Mouse (Mus musculus): ENCODE results near the gene Atad2b. TPM values are rescaled to one million over a fixed set of nuclear protein-coding genes. Genes with fewer than 3 reads are reported as not detected.
"Not testable (repeated sequence)": the region's sequence is repeated elsewhere in the genome, so short reads cannot be mapped to it uniquely, and the experiment has no call there.

The Atad2b gene
- polyA plus RNA-seq, 1 experiment from 2014 or later = 20.4 TPM

DNA sequence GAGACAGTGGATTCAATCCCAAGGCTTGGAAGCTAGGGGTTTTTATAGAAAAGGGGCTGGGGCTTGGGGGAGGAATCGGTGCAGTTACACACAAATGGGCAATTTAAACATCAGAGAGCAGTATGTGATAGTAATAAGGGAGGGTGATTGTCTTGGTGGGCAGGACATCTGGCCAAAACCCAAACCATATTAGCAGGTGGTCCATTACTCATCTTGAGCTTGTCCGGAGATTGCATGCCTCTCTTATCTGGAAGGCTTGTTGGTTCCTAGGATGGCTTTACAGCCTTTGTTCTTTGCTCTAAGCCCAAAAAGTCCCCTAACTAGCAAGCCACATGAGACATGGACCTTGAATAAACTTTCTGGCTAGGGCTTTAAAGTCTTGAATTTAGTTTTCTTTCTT is 91.5 kb downstream of the Atad2b start:
- DNase-seq (ENCODE audit: low spot score, missing footprints) = not testable (repeated sequence)

DNA sequence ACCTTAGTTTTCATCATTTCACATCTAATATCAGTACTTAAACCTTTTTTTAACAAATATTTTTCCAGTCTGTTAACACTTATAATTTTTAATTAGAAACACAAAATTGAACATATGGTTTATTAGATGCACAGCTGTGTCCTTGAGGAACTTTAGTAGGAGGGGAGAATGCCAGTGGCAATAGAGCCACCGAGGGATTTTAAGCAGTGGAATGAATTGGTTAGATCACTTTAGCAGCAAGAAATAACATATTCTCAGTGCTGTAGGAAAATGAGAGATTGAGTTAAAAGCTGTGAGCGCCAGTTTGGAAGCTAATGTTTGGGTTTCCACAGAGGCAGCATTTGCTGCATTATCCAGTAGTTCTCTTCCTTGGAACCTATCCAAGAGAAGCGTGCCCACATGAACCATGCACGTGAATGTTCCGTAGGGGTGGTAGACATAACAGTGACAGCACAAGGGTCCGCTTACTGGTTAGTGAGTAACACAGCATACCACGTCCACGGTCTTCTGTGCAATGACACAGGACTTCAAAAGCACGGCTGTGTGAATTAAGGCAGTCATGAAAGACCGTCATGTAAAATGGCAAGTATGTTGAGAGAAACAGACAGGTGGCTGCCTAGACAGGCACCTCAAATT is 108.2 kb downstream of the Atad2b start:
- no peaks in the 10 kb centered on the region for H3K4me1 ChIP-seq (ENCODE audit: control insufficient read depth, insufficient read depth, low read length)
- H3K27me3 ChIP-seq (ENCODE audit: control insufficient read depth, insufficient read depth, low read length) = no peaks in the 10 kb centered on the region
- no peak overlapping the region for H3K27ac ChIP-seq (ENCODE audit: low read depth, low read length)
- WGBS = 97% methylated on average over 10 of the region's 10 CpGs
- H3K36me3 ChIP-seq (ENCODE audit: control insufficient read depth, insufficient read depth, low read length) = peaks cover 2% of the 10 kb centered on the region; the same call in 1 of the 2 replicates
- H3K9me3 ChIP-seq (ENCODE audit: control insufficient read depth, low read length) = no peaks in the 10 kb centered on the region
- no peak overlapping the region for H3K9ac ChIP-seq (ENCODE audit: low read length)
- DNase-seq (ENCODE audit: low spot score, missing footprints) (no peak), ATAC-seq (ENCODE audit: low FRiP score) (no peak)
- H3K4me2 ChIP-seq = no peak overlapping the region
- H3K4me3 ChIP-seq (ENCODE audit: low read depth, low read length) = no peak overlapping the region

More for the DNA sequence above, 91.5 kb downstream of the Atad2b start:
- H3K9me3 ChIP-seq (ENCODE audit: control insufficient read depth, low read length); H3K4me2 ChIP-seq; H3K27ac ChIP-seq (ENCODE audit: low read depth, low read length); H3K4me1 ChIP-seq (ENCODE audit: control insufficient read depth, insufficient read depth, low read length); H3K36me3 ChIP-seq (ENCODE audit: control insufficient read depth, insufficient read depth, low read length); ATAC-seq (ENCODE audit: low FRiP score); H3K9ac ChIP-seq (ENCODE audit: low read length); H3K27me3 ChIP-seq (ENCODE audit: control insufficient read depth, insufficient read depth, low read length); H3K4me3 ChIP-seq (ENCODE audit: low read depth, low read length): not testable (repeated sequence)
- WGBS = 88% methylated on average over 2 of the region's 2 CpGs

- H3K27ac ChIP-seq (ENCODE audit: low read depth, low read length) = no peak overlapping the region
- H3K4me1 ChIP-seq (ENCODE audit: control insufficient read depth, insufficient read depth, low read length) = no peaks in the 10 kb centered on the region
- peaks cover 7% of the 10 kb centered on the region; the same call in 1 of the 2 replicates for H3K36me3 ChIP-seq (ENCODE audit: control insufficient read depth, insufficient read depth, low read length)
- ATAC-seq (ENCODE audit: low FRiP score) = no peak
- no peaks in the 10 kb centered on the region for H3K27me3 ChIP-seq (ENCODE audit: control insufficient read depth, insufficient read depth, low read length)
- no peak overlapping the region for H3K4me2 ChIP-seq
- 82% methylated on average over 5 of the region's 5 CpGs for WGBS
- H3K9me3 ChIP-seq (ENCODE audit: control insufficient read depth, low read length) = no peaks in the 10 kb centered on the region
- no peak overlapping the region for H3K4me3 ChIP-seq (ENCODE audit: low read depth, low read length)
- H3K9ac ChIP-seq (ENCODE audit: low read length) = no peak overlapping the region
- no peak for DNase-seq (ENCODE audit: low spot score, missing footprints)
Measured at GRCm38 (mm10) chr12:5029035-5029434, 111.9 kb downstream of the Atad2b start.

DNA sequence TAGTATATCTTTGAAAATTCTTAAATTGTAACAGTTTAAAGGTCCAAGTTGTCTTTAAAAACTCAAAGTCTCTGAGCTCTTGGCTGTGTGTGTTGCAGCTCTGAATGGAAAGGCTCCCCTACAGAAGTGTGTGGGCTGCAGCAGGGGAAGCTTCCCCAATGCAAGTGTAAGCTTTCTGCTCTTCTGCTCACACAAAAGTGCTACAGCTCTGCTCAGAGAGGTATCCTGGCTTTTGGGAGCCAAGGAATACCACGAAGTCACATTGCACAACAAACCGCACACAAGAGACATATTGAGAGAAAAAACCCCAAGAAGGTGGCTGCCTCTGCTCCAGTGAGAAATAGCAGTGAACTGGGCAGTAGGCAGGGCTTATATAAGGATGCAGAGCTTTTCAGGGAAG is 120.9 kb downstream of the Atad2b start:
- Histone ChIP-seq H3K36me3 (ENCODE audit: control insufficient read depth, insufficient read depth, low read length) (peaks cover 2% of the 10 kb centered on the region; the same call in 1 of the 2 replicates), H3K4me2 (no peak overlapping the region), H3K27ac (ENCODE audit: low read depth, low read length) (no peak overlapping the region), H3K9ac (ENCODE audit: low read length) (no peak overlapping the region), H3K9me3 (ENCODE audit: control insufficient read depth, low read length) (no peaks in the 10 kb centered on the region), H3K4me1 (ENCODE audit: control insufficient read depth, insufficient read depth, low read length) (no peaks in the 10 kb centered on the region), H3K4me3 (ENCODE audit: low read depth, low read length) (no peak overlapping the region), H3K27me3 (ENCODE audit: control insufficient read depth, insufficient read depth, low read length) (no peaks in the 10 kb centered on the region)
- WGBS = 89% methylated on average over 2 of the region's 2 CpGs
- ATAC-seq (ENCODE audit: low FRiP score) = no peak
- no peak for DNase-seq (ENCODE audit: low spot score, missing footprints)

- H3K27ac ChIP-seq (ENCODE audit: low read depth, low read length) = no peak overlapping the region
- H3K9ac ChIP-seq (ENCODE audit: low read length) = no peak overlapping the region
- no peak overlapping the region for H3K4me2 ChIP-seq
- no peaks in the 10 kb centered on the region for H3K4me1 ChIP-seq (ENCODE audit: control insufficient read depth, insufficient read depth, low read length)
- no peak overlapping the region for H3K4me3 ChIP-seq (ENCODE audit: low read depth, low read length)
- ATAC-seq (ENCODE audit: low FRiP score) (no peak), DNase-seq (ENCODE audit: low spot score, missing footprints) (peak; percentile 31)
- no peaks in the 10 kb centered on the region for H3K27me3 ChIP-seq (ENCODE audit: control insufficient read depth, insufficient read depth, low read length)
- H3K36me3 ChIP-seq (ENCODE audit: control insufficient read depth, insufficient read depth, low read length) = no peaks in the 10 kb centered on the region
- 89% methylated on average over 15 of the region's 15 CpGs for WGBS
- no peaks in the 10 kb centered on the region for H3K9me3 ChIP-seq (ENCODE audit: control insufficient read depth, low read length)
Measured at GRCm38 (mm10) chr12:5044141-5044540, 127.0 kb downstream of the Atad2b start.

DNA sequence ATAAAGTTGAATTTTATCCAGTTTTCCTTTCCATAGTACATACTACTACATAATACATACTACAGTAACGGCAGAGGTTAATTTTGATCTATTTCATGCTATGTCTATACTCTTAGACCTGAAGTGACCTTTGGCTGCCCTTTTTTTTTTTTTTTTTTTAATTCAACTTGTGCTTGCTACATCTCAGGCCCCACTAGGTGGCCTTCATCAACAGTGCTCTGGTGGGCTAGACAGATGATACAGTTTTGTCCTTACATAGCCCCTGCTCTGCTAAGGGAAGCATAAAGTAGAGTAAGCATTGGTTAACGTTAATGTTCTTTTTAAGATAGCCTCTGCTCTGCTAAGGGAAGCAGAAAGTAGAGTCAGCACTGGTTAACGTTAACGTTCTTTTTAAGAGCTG is 131.0 kb downstream of the Atad2b start:
- no peaks in the 10 kb centered on the region for H3K4me1 ChIP-seq (ENCODE audit: control insufficient read depth, insufficient read depth, low read length)
- H3K36me3 ChIP-seq (ENCODE audit: control insufficient read depth, insufficient read depth, low read length) = no peaks in the 10 kb centered on the region
- ATAC-seq (ENCODE audit: low FRiP score) (no peak), DNase-seq (ENCODE audit: low spot score, missing footprints) (no peak)
- no peak overlapping the region for H3K27ac ChIP-seq (ENCODE audit: low read depth, low read length)
- H3K4me2 ChIP-seq = no peak overlapping the region
- no peaks in the 10 kb centered on the region for H3K27me3 ChIP-seq (ENCODE audit: control insufficient read depth, insufficient read depth, low read length)
- no peak overlapping the region for H3K9ac ChIP-seq (ENCODE audit: low read length)
- H3K9me3 ChIP-seq (ENCODE audit: control insufficient read depth, low read length) = peaks cover 12% of the 10 kb centered on the region
- H3K4me3 ChIP-seq (ENCODE audit: low read depth, low read length) = no peak overlapping the region
- 97% methylated on average over 4 of the region's 4 CpGs for WGBS

- Histone ChIP-seq H3K9ac (ENCODE audit: low read length) (no peak overlapping the region), H3K27ac (ENCODE audit: low read depth, low read length) (no peak overlapping the region), H3K9me3 (ENCODE audit: control insufficient read depth, low read length) (no peaks in the 10 kb centered on the region), H3K4me1 (ENCODE audit: control insufficient read depth, insufficient read depth, low read length) (no peaks in the 10 kb centered on the region), H3K4me3 (ENCODE audit: low read depth, low read length) (no peak overlapping the region), H3K4me2 (no peak overlapping the region), H3K36me3 (ENCODE audit: control insufficient read depth, insufficient read depth, low read length) (no peaks in the 10 kb centered on the region), H3K27me3 (ENCODE audit: control insufficient read depth, insufficient read depth, low read length) (no peaks in the 10 kb centered on the region)
- WGBS = 55% methylated on average over 3 of the region's 3 CpGs
- DNase-seq (ENCODE audit: low spot score, missing footprints) (no peak), ATAC-seq (ENCODE audit: low FRiP score) (no peak)
Measured at GRCm38 (mm10) chr12:5067590-5067989, 150.4 kb downstream of the Atad2b start.

GRCm38 (mm10) chr12:5070131-5070530 is 153.0 kb downstream of the Atad2b start:
- no peak overlapping the region for H3K9ac ChIP-seq (ENCODE audit: low read length)
- H3K9me3 ChIP-seq (ENCODE audit: control insufficient read depth, low read length) = no peaks in the 10 kb centered on the region
- no peaks in the 10 kb centered on the region for H3K27me3 ChIP-seq (ENCODE audit: control insufficient read depth, insufficient read depth, low read length)
- ATAC-seq (ENCODE audit: low FRiP score) = no peak
- no peak overlapping the region for H3K4me3 ChIP-seq (ENCODE audit: low read depth, low read length)
- H3K4me2 ChIP-seq = no peak overlapping the region
- H3K4me1 ChIP-seq (ENCODE audit: control insufficient read depth, insufficient read depth, low read length) = no peaks in the 10 kb centered on the region
- no peak for DNase-seq (ENCODE audit: low spot score, missing footprints)
- 88% methylated on average over 3 of the region's 3 CpGs for WGBS
- H3K36me3 ChIP-seq (ENCODE audit: control insufficient read depth, insufficient read depth, low read length) = no peaks in the 10 kb centered on the region
- no peak overlapping the region for H3K27ac ChIP-seq (ENCODE audit: low read depth, low read length)

DNA sequence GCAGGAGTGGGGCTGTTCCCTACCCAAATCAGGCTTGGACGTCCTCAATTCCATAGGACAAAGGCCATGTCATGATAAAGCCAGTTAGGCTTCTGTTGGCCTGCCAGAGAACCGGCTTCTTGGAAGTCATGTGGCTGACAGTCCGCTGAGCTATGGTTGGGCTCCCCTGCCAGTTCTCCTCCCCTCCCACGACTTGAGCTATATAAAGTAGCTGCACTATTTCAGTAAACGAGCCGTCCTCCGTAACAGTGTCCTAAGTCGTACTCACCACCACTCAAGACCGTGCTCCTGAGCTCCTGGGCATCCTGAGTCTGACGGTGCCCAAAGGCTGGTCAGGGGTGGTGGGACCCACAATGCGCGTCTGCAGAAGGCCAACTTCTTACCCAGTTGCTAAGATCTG is 156.0 kb downstream of the Atad2b start:
- H3K4me2 ChIP-seq = no peak overlapping the region
- no peaks in the 10 kb centered on the region for H3K9me3 ChIP-seq (ENCODE audit: control insufficient read depth, low read length)
- no peaks in the 10 kb centered on the region; the same call in 1 of the 2 replicates for H3K36me3 ChIP-seq (ENCODE audit: control insufficient read depth, insufficient read depth, low read length)
- H3K4me1 ChIP-seq (ENCODE audit: control insufficient read depth, insufficient read depth, low read length) = no peaks in the 10 kb centered on the region
- H3K9ac ChIP-seq (ENCODE audit: low read length) = no peak overlapping the region
- ATAC-seq (ENCODE audit: low FRiP score) (no peak), DNase-seq (ENCODE audit: low spot score, missing footprints) (no peak)
- no peak overlapping the region for H3K4me3 ChIP-seq (ENCODE audit: low read depth, low read length)
- 89% methylated on average over 12 of the region's 12 CpGs for WGBS
- H3K27me3 ChIP-seq (ENCODE audit: control insufficient read depth, insufficient read depth, low read length) = no peaks in the 10 kb centered on the region
- H3K27ac ChIP-seq (ENCODE audit: low read depth, low read length) = no peak overlapping the region
